Comparison of ENCODE assay signal across 8 mouse cellular contexts in the genomic region with DNA sequence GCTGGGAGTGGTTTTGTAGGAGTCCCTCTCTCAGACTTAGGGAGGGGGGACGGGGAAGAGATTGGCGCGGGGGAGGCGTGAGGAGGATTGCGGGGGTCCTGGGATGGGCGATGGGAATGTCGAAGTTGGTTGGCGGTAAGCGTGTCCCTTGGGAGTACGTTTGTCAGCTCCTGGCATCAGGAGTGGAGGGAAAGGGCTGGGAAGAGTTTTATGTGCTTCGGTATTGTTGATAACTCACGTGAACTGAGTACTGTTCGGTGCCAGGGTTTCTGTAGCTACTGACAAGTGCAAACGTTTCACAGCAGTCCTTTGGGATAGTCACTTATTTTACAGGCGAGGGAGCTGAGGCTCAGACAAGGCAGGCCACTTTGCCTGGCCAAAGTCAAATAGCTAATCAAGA. TPM values are rescaled to one million over a fixed set of nuclear protein-coding genes. Genes with fewer than 3 reads are reported as not detected.
A peak's percentile ranks its signal among the peaks of the same experiment; 100 is the strongest.
DNase-seq lines count a peak whose midpoint lies in the region; ATAC-seq lines count a peak whose summit lies in the region.

No protein-coding gene starts in this region.

- H3K4me1 ChIP-seq in heart, embryonic 16.5 days (ENCODE audit: control insufficient read depth, insufficient read depth, low read length) = peaks cover 31% of the 10 kb centered on the region
- peaks cover 12% of the 10 kb centered on the region for H3K4me1 ChIP-seq in hindbrain, embryonic 11.5 days (replicated peaks; ENCODE audit: control insufficient read depth, insufficient read depth, low read length)
- peaks cover 43% of the 10 kb centered on the region for H3K4me1 ChIP-seq in midbrain, embryonic 13.5 days (replicated peaks)

- H3K27ac ChIP-seq in heart, embryonic 16.5 days (ENCODE audit: low read length) = peak overlapping the region; percentile 71
- H3K27ac ChIP-seq in hindbrain, embryonic 11.5 days (ENCODE audit: low read depth, low read length) = 0 out of 2 replicates have a peak overlapping the region, but pooled peaks have one; percentile 43
- H3K27ac ChIP-seq in midbrain, embryonic 13.5 days = peak overlapping the region; percentile 68

- DNase-seq in heart, adult 11 months = no peak
- DNase-seq in MN1 (ENCODE audit: low spot score) = peak; percentile 53
- DNase-seq in hindbrain, embryonic 11.5 days (ENCODE audit: low spot score) = no peak
- DNase-seq in cerebellum, adult 11 months = no peak
- no peak for DNase-seq in cerebellum, adult 8-10 months
- DNase-seq in adrenal gland, adult 8-10 months = no peak

- H3K36me3 ChIP-seq in heart, embryonic 16.5 days (ENCODE audit: control insufficient read depth, insufficient read depth) = peaks cover 9% of the 10 kb centered on the region
- H3K36me3 ChIP-seq in hindbrain, embryonic 11.5 days (ENCODE audit: control insufficient read depth, insufficient read depth, low read length) = 0 out of 2 replicates have a peak, but pooled peaks cover 6% of the 10 kb centered on the region
- H3K36me3 ChIP-seq in midbrain, embryonic 13.5 days = peaks cover 12% of the 10 kb centered on the region

- H3K27me3 ChIP-seq in heart, embryonic 16.5 days (ENCODE audit: control insufficient read depth, insufficient read depth, low read length) = no peaks in the 10 kb centered on the region
- no peaks in the 10 kb centered on the region for H3K27me3 ChIP-seq in hindbrain, embryonic 11.5 days (ENCODE audit: control insufficient read depth, insufficient read depth, low read length)
- H3K27me3 ChIP-seq in midbrain, embryonic 13.5 days = no peaks in the 10 kb centered on the region

- no peak for ATAC-seq in heart, embryonic 16.5 days (replicated peaks; ENCODE audit: extremely low read depth, insufficient read depth, low FRiP score)
- ATAC-seq in hindbrain, embryonic 11.5 days (ENCODE audit: low FRiP score) = no peak
- ATAC-seq in midbrain, embryonic 13.5 days = no peak

- H3K4me2 ChIP-seq in heart, embryonic 16.5 days (ENCODE audit: low read depth, low read length) = peak overlapping the region; percentile 77
- H3K4me2 ChIP-seq in hindbrain, embryonic 11.5 days (replicated peaks; ENCODE audit: low read depth, low read length) = peak overlapping the region; percentile 44
- peak overlapping the region; percentile 86 for H3K4me2 ChIP-seq in midbrain, embryonic 13.5 days (replicated peaks)

- WGBS in heart, embryonic 16.5 days = under 1% methylated on average over 14 of the region's 15 CpGs
- 2% methylated on average over 14 of the region's 15 CpGs for WGBS in hindbrain, embryonic 11.5 days
- under 1% methylated on average over 15 of the region's 15 CpGs for WGBS in midbrain, embryonic 13.5 days

- peak overlapping the region; percentile 87 for H3K9ac ChIP-seq in heart, embryonic 16.5 days (ENCODE audit: low read length)
- peak overlapping the region; percentile 89 for H3K9ac ChIP-seq in hindbrain, embryonic 11.5 days (ENCODE audit: low read depth, low read length)
- peak overlapping the region; percentile 81 for H3K9ac ChIP-seq in midbrain, embryonic 13.5 days (replicated peaks)

- no peaks in the 10 kb centered on the region for H3K9me3 ChIP-seq in heart, embryonic 16.5 days (replicated peaks; ENCODE audit: control insufficient read depth, low read length)
- H3K9me3 ChIP-seq in hindbrain, embryonic 11.5 days (ENCODE audit: control insufficient read depth, low read length) = no peaks in the 10 kb centered on the region
- no peaks in the 10 kb centered on the region for H3K9me3 ChIP-seq in midbrain, embryonic 13.5 days

- peak overlapping the region; percentile 88 for H3K4me3 ChIP-seq in heart, embryonic 16.5 days (ENCODE audit: low read length)
- peak overlapping the region; percentile 87 for H3K4me3 ChIP-seq in hindbrain, embryonic 11.5 days (ENCODE audit: low read depth, low read length)
- H3K4me3 ChIP-seq in midbrain, embryonic 13.5 days (replicated peaks) = peak overlapping the region; percentile 87

RNA-seq across cellular contexts. Expression of gene D430042O09Rik, which starts 0.4 kb away (rescaled TPM):
- 7.9 and 8.0 TPM in 2 replicates for polyA plus RNA-seq in heart, embryonic 16.5 days (2015; fragmentation: Nextera tagmentation; extraction: Ambion mirVana)
- polyA plus RNA-seq in hindbrain, embryonic 11.5 days (2014; fragmentation: Nextera tagmentation; extraction: Ambion mirVana) = 8.0 TPM in 2 replicates
- polyA plus RNA-seq in midbrain, embryonic 13.5 days (2015; fragmentation: Nextera tagmentation; extraction: Ambion mirVana) = 7.5 and 9.2 TPM in 2 replicates
- total RNA-seq in adrenal gland, adult 8-10 months (2022) = 10 to 100 TPM; 29.6 to 39.5 (median 34.4) TPM

RNA-seq across cellular contexts. Expression of gene Gtf3c1, which starts 0.5 kb away (rescaled TPM):
- 25.8 and 32.4 TPM in 2 replicates for polyA plus RNA-seq in heart, embryonic 16.5 days (2015; fragmentation: Nextera tagmentation; extraction: Ambion mirVana)
- 33.3 and 45.8 TPM in 2 replicates for polyA plus RNA-seq in hindbrain, embryonic 11.5 days (2014; fragmentation: Nextera tagmentation; extraction: Ambion mirVana)
- 37.0 and 42.3 TPM in 2 replicates for polyA plus RNA-seq in midbrain, embryonic 13.5 days (2015; fragmentation: Nextera tagmentation; extraction: Ambion mirVana)
- 10 to 100 TPM; 72.8 to 86.8 (median 78.4) TPM for total RNA-seq in adrenal gland, adult 8-10 months (2022)
